Mouse (Mus musculus): ENCODE results near the gene Ccdc141. TPM values are rescaled to one million over a fixed set of nuclear protein-coding genes. Genes with fewer than 3 reads are reported as not detected.

Gene Ccdc141
- polyA plus RNA-seq, 2 experiments from 2014 or later = 2.2 to 2.5 TPM

GRCm38 (mm10) chr2:77118102-77118501 lies 52.3 kb downstream of the Ccdc141 start:
- ATAC-seq = no peak

- no peak for ATAC-seq
Observed at GRCm38 (mm10) chr2:77114335-77114734, 56.1 kb downstream of the Ccdc141 start.

- ATAC-seq = no peak
Observed at GRCm38 (mm10) chr2:77113867-77114266, 56.6 kb downstream of the Ccdc141 start.

GRCm38 (mm10) chr2:77113026-77113425 lies 57.4 kb downstream of the Ccdc141 start:
- no peak for ATAC-seq

DNA sequence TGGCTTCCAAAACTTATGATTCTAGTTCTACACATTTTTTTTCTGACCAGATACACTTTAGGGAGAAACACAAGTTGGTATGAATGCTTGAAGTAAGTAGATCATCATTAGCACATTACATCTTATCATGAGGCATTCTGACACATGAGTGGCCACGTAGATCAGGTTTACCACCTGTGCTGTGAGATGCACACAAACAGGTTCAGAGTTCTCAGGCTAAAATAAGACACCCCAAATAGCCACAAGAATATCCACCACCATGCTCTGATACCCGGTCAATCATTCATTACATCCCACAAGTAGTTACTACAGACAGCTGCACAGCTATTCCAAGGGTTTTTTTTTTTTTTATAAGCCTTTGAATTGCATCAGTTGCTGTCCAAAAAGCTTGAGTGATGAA lies 59.3 kb downstream of the Ccdc141 start:
- no peak for ATAC-seq

DNA sequence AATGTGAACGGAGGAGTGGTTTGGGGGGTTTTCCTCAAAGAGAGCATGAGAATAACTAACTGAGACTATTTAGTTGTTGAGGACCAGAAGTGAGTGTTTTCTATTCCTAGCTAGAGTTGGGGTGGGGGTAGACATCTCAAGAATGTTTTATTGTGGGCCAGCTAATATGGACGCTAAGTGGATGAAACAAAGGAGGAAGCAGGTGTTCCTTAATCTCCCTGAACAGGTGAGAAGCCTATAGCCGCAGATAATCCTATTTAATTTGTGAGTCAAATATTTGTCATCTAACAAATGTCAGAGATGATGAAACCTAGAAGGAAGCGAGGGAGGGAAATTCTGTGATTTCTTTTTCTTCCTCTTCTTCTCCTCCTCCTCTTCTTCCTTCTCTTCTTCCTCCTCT lies 60.1 kb downstream of the Ccdc141 start:
- no peak for ATAC-seq

- no peak for ATAC-seq
Observed at GRCm38 (mm10) chr2:77109506-77110123, 60.8 kb downstream of the Ccdc141 start.

- no peak for ATAC-seq
Observed at GRCm38 (mm10) chr2:77108562-77108961, 61.9 kb downstream of the Ccdc141 start.

GRCm38 (mm10) chr2:77106150-77106549 lies 64.3 kb downstream of the Ccdc141 start:
- no peak for ATAC-seq

DNA sequence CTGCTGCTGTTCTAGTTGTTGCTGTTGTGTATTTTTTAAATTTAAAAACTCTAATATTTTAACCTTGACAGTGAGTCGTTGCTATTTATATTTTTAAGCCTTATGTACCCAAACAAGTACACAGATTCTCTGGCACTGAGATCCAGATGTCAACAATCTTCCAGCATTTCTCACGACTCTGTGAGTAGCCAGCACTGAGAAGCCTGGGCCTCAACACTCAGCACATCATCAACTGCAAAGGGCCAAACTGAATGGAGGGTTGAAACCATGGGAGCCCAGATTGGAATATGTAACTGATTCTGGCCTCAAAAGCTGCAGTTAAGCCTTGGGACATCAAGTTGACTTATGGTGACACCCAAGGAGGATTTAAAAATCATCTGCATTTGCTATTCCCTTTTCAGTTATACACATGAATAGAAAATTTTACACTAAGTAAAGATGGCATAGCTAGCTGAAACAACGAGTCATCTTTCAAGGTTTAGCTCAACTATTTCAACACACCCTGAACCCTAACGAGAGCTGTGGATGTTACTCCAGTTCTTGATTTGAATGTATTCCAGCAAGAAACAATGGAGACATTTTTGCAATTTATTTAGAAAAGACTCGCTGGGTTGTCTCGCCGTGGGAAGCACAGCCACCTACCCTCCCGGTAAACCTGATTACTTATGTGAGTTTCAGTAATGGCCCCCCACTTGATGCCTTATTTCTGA lies 65.3 kb downstream of the Ccdc141 start:
- ATAC-seq = no peak

GRCm38 (mm10) chr2:77102516-77102915 lies 67.9 kb downstream of the Ccdc141 start:
- no peak for ATAC-seq

- no peak for ATAC-seq
Observed at GRCm38 (mm10) chr2:77099814-77100213, 70.6 kb downstream of the Ccdc141 start.

DNA sequence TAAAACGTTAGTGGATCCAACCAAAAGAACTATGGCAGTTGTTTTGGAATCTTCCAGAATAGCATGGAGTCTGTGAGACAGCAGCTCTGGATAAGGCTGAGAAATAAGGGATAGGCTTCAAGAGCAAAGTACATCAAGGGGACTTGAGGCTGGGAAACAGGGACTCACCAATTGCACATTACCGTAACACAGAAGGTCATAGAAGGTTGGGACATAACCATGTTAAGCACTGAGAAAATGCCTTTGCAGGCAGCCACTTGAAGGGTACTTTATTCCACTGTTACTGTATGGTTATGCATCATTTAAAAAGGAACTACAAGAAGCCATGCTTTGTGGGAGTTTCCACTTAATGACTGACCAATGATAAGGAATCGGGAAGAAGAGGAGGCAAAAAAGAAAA lies 71.7 kb downstream of the Ccdc141 start:
- no peak for ATAC-seq

DNA sequence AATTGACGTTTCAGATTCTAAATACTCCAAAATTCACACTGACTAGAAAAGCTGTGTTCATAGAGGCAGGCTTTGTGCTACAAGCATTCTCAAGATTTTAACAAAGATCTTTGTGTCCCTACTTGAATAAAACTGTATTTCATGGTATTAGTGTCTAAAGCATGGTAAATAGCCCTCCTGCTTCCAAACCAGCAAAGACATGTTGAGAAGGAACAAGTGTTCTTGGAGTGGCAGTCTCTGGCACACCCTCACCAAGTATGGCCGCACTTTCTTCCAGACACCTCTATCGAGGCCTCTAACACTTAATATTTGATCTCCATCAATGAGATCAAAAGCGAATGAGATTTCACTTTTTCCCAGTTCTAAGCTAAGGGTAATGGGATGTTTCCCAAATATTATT lies 78.7 kb downstream of the Ccdc141 start:
- ATAC-seq = no peak

DNA sequence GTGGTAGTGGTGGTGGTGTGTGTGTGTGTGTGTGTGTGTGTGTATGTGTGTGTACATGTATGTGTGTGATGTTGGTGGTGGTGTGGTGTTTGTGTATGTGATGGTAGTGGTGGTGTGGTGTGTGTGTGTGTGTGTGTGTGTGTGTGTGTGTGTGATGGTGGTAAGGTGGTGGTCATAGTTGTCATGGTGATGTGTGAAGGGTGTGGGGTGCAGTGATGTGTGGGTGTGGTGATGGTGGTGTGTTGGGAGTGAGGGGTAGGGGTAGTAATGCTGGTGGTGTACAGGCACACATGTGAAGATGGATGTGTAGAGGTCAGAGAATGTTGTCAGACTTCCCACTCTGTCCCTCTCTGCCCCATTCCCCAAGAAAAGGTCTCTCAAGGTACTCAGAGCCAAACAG lies 85.1 kb downstream of the Ccdc141 start:
- no peak for ATAC-seq

GRCm38 (mm10) chr2:77084629-77085028 lies 85.8 kb downstream of the Ccdc141 start:
- no peak for ATAC-seq

GRCm38 (mm10) chr2:77081156-77081555 lies 89.3 kb downstream of the Ccdc141 start:
- no peak for ATAC-seq

GRCm38 (mm10) chr2:77080657-77081056 lies 89.8 kb downstream of the Ccdc141 start:
- ATAC-seq = no peak

GRCm38 (mm10) chr2:77078746-77079145 lies 91.7 kb downstream of the Ccdc141 start:
- ATAC-seq = no peak

GRCm38 (mm10) chr2:77074373-77074772 lies 96.1 kb downstream of the Ccdc141 start:
- no peak for ATAC-seq

DNA sequence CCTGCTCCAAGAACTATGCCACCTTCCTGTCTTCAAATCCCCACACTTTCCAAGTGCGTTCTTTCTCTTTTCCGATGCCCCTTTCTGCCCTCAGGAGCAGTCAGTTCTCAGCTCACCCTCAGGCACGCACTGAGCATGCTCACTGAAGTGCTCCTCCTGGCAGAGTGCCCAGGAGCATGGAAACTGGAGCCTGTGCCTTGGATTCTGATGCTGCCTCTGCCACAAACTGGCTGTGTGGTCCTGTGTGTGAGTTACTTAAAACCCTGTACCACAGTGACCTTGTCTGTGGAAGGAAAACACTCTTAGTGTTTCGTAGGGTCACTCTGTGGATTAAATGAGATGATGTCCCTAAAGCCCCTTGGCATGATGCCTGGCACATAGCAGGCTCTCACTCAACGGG lies 96.5 kb downstream of the Ccdc141 start:
- ATAC-seq = no peak

DNA sequence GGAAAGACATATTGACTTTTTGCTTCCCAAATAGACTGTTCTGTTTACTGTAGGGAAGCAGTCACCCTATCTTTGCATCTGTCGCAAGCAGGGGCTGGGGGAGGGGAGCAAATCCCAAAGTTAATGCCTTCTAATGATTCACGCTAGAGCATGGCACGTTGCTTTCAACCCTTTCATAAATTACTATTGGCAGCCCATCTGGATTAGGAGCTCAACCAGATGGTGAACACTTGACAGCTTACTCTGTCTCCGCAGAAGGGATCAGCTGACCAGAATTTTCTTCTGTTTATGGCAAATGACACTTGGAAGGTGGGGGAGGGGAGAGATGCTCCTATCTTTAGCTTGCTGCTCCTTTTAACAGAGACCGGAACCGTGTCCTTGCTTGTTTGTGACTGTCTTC lies 105.1 kb downstream of the Ccdc141 start:
- ATAC-seq = no peak

- no peak for ATAC-seq
Observed at GRCm38 (mm10) chr2:77061871-77062270, 108.6 kb downstream of the Ccdc141 start.

DNA sequence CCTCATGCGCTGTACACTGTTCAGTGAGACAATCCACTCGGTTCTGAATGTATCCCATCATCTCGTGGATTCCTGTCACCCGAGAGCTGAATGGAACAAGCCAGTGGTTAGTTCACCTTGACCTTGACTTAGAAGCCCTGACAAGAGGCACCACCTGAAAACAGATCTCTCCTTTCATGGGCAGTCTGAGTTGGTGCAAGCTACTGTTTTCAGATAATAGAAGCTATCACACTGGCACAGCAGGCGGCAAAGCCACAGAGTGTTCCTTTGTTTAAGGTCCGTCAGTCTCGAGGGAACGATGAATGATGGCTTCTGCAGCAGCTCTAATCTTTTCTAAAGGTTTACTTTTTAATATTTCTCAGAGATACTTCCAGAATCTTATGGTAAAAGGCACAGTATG lies 110.8 kb downstream of the Ccdc141 start:
- ATAC-seq = no peak

DNA sequence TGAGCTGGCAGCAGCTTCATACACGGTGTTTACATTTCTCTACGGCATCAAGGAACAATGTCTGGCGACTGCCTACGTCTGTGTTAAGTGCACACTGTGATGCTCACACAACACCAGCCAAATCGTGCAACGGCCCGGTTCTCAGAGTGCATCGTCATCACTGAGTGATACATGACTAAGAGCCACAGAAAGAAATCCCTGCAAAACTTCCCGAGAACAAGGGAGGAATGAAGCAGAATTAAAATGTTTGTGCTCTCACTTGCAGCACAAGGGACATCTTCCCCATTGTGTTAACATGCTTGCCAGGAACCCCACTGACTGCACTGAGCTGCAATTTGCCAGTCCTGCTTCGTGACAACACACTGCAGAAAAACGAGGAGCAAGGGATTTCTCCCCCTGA lies 114.1 kb downstream of the Ccdc141 start:
- ATAC-seq = no peak

All from activated CD4-positive, CD25-positive, alpha-beta regulatory T cell, adult 4 months (primary cell).